Mouse (Mus musculus): Measurements from ENCODE around the gene Pbx4.

DNA sequence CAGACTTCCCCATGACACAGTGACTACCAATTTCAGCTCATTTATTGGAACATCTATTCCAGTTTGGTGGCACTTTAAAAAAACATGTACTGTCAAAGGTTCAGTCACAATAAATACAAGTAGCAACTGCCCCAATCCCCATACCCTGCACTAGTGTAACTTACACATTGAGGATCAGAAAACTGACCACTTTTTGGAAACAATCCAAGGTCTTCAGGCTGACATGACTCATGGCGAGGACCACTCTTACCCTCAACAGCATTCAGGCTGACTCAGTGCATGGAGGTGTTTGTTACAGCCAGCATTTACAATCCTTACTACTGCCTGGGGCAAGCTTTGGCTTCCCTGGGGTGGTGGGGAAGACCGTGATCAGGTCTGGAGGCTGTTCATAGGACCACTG is 74.8 kb downstream of the Pbx4 start:
- TF ChIP-seq CTCF (conservative IDR thresholded peaks at IDR 0.05; ENCODE audit: low read length) (no peak), NANOG (IDR thresholded peaks at IDR 0.05; ENCODE audit: borderline replicate concordance, low read length) (no peak)

Measured in E14TG2a.4 (cell line).